Mouse (Mus musculus): ENCODE results near the gene Dnajb14. TPM values are rescaled to one million over a fixed set of nuclear protein-coding genes. Genes with fewer than 3 reads are reported as not detected.
A peak's percentile ranks its signal among the peaks of the same experiment; 100 is the strongest.
"Not testable (repeated sequence)": the region's sequence is repeated elsewhere in the genome, so short reads cannot be mapped to it uniquely, and the experiment has no call there.

Dnajb14 gene
- total RNA-seq (2021) (10 to 100 TPM; 20.6 to 22.1 TPM), polyA plus RNA-seq (2012; rRNA removed) (2.9 and 3.3 TPM in 2 replicates)
- long read RNA-seq, full-length matches to known transcripts: 7 of 10 reads
- long read RNA-seq, partial matches to known transcripts: 0 of 10 reads
- long read RNA-seq, other reads (novel, unspliced or antisense): 3 of 10 reads

GRCm38 (mm10) chr3:137867437-137868093 lies at the start of gene Dnajb14:
Dnajb14 (plus strand) TSS chr3:137867675.
- peak; percentile 86 for DNase-seq

- no peak for DNase-seq
These were observed 48.8 kb upstream of the Dnajb14 start for GRCm38 (mm10) chr3:137818713-137819112.

GRCm38 (mm10) chr3:137820688-137821467 lies 46.6 kb upstream of the Dnajb14 start:
- DNase-seq: no peak

GRCm38 (mm10) chr3:137823317-137823716 lies 44.2 kb upstream of the Dnajb14 start:
- DNase-seq: no peak

- no peak for DNase-seq
These were observed 39.8 kb upstream of the Dnajb14 start for GRCm38 (mm10) chr3:137827678-137828077.

- no peak for DNase-seq
These were observed 36.3 kb upstream of the Dnajb14 start for GRCm38 (mm10) chr3:137831156-137831555.

- DNase-seq: no peak
These were observed 34.3 kb upstream of the Dnajb14 start for GRCm38 (mm10) chr3:137833128-137833527.

- DNase-seq: no peak
These were observed 33.8 kb upstream of the Dnajb14 start for GRCm38 (mm10) chr3:137833698-137834097.

GRCm38 (mm10) chr3:137836543-137836942 lies 30.9 kb upstream of the Dnajb14 start:
- no peak for DNase-seq

- no peak for DNase-seq
These were observed 29.3 kb upstream of the Dnajb14 start for GRCm38 (mm10) chr3:137838160-137838559.

- no peak for DNase-seq
These were observed 24.5 kb upstream of the Dnajb14 start for GRCm38 (mm10) chr3:137842944-137843343.

- no peak for DNase-seq
These were observed 23.2 kb upstream of the Dnajb14 start for GRCm38 (mm10) chr3:137844263-137844662.

GRCm38 (mm10) chr3:137846552-137846951 lies 20.9 kb upstream of the Dnajb14 start:
- DNase-seq: no peak

GRCm38 (mm10) chr3:137848354-137848753 lies 19.1 kb upstream of the Dnajb14 start:
- DNase-seq: no peak

- DNase-seq: peak; percentile 5
These were observed 17.8 kb upstream of the Dnajb14 start for GRCm38 (mm10) chr3:137849697-137850096.

GRCm38 (mm10) chr3:137851196-137851595 lies 16.3 kb upstream of the Dnajb14 start:
- DNase-seq: no peak

- DNase-seq: not testable (repeated sequence)
These were observed 14.5 kb upstream of the Dnajb14 start for GRCm38 (mm10) chr3:137853011-137853410.

- DNase-seq: no peak
These were observed 12.1 kb upstream of the Dnajb14 start for GRCm38 (mm10) chr3:137855328-137855727.

- DNase-seq: no peak
These were observed 11.4 kb upstream of the Dnajb14 start for GRCm38 (mm10) chr3:137856061-137856460.

GRCm38 (mm10) chr3:137860394-137861170 lies 6.9 kb upstream of the Dnajb14 start:
- DNase-seq: peak; percentile 28

GRCm38 (mm10) chr3:137861436-137861835 lies 6.0 kb upstream of the Dnajb14 start:
- no peak for DNase-seq

GRCm38 (mm10) chr3:137862600-137862999 lies 4.9 kb upstream of the Dnajb14 start:
- no peak for DNase-seq

Data from adrenal gland, adult 2 months (tissue).